Mouse (Mus musculus) ES-E14 (cell line): ENCODE results near the gene B4galt7.

Source experiments
- CHD2 ChIP-seq: IDR thresholded peaks from 2 replicates; pipeline ENCODE4 v1.6.1; 2014; ENCODE audit warnings: mild to moderate bottlenecking, low read depth, low read length, inconsistent platforms
- HCFC1 ChIP-seq: IDR thresholded peaks from 2 replicates; pipeline ENCODE4 v1.6.1; 2012; ENCODE audit warnings: low read length, inconsistent platforms, borderline replicate concordance; ENCODE audit not compliant: insufficient read depth
- MAFK ChIP-seq: IDR thresholded peaks from 2 replicates; pipeline ENCODE4 v1.6.1; 2014; ENCODE audit warnings: mild to moderate bottlenecking, low read depth, low read length, inconsistent platforms; ENCODE audit not compliant: insufficient read depth
- ZC3H11A ChIP-seq: IDR thresholded peaks from 2 replicates; pipeline ENCODE4 v1.6.1; 2012; ENCODE audit warnings: low read depth, mild to moderate bottlenecking, inconsistent platforms, low read length, borderline replicate concordance

DNA sequence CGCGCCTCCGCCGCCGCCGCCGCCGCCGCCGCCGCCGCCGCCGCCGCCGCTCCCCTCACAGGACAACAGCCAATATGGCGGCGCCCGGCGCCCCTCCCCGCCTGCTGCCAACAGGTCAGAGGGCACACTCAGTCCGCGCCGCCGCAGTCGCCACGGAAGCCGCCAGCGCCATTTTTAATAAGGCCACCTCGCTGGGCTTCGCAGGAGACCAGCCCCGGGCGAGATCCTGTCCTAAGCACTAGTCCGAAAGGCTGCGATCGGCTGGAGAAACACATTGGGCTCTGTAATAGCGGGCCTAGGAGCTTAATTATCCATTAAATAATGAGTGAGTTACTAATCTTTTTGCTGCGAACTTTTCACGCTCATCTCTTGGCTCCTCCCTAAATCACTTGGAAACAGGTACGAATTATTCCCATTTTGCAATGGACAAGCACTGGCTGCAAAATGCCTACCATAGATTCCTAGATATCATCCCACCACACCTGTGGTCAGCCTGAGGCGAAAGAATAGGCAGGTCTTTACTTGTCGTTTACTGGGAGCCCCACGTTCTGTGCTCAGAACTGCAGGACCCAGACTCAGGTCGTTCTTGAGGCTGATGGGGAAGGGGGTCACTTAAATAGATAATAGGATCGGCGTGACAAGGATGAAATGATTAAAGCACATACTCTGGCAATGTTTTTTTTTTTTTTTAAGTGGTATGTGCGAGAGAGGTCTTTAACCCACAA is 28.5 kb upstream of the B4galt7 start, which contains the start of gene Fam193b:
- TF ChIP-seq ZC3H11A (no peak), CHD2 (peak; percentile 22; the same call in 1 of the 2 replicates), HCFC1 (peak; percentile 87), MAFK (no peak)
